Mouse (Mus musculus): ENCODE results near the gene Plekhs1.

DNA sequence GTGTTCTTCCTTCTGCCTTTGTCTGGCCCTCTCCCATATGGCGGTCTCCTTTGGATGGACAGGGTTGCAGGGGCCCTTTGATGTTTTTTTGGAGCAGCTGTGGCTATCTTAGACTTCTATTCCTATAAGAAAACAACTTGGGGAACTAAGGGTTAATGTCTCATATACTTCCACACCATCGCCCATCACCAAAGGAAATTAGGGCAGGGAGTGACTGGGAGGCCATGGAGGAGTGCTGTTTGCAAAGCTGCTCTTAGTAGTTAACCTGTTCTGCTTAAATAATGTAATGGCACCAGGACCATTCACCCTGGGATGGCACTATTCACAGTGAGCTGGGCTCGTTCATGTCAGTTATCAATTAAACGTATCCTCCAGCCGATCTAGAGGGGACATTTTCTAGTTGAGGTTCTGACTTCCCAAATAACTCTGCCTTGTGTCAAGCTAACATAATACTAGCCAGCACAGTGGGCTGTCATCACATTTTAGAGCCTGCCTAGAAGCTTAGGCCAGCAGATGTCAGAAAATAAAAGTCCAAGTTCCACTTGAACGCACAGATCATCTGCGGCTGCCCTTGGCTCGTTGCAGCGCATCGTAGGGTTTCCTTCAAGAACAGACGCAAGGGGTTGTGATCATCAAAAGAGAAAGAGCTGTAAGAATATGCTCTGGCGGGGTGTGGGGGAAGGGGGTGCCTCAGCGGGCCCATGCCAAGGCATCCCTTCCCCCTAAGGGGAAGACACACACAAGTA is 23.4 kb downstream of the Plekhs1 start:
- TF ChIP-seq CTCF (IDR thresholded peaks at IDR 0.05; ENCODE audit: borderline replicate concordance, extremely low read depth, insufficient read depth, insufficient read length): no peak
- no peak for TF ChIP-seq POLR2A (IDR thresholded peaks at IDR 0.05; ENCODE audit: borderline replicate concordance, extremely low read depth, insufficient read depth, insufficient read length, poor library complexity, severe bottlenecking)
